In genomic region chr12:100527753-100528152, GRCm38 (mm10) we compare ENCODE assay signal across 1 mouse cellular context.
A peak's percentile ranks its signal among the peaks of the same experiment; 100 is the strongest.
TF ChIP-seq lines count a peak whose summit lies in the region.

No protein-coding gene starts in this region.

TF ChIP-seq in CH12.LX, 34 proteins besides CTCF, POLR2A, EP300 and RAD21 (continued from another document):
- TF ChIP-seq KAT2A (IDR thresholded peaks at IDR 0.05; ENCODE audit: insufficient replicate concordance, low read length) (no peak), GABPA (IDR thresholded peaks at IDR 0.05; ENCODE audit: insufficient replicate concordance, low read depth, low read length) (no peak), ZC3H11A (IDR thresholded peaks at IDR 0.05; ENCODE audit: low read depth, low read length) (no peak), USF1 (IDR thresholded peaks at IDR 0.05; ENCODE audit: low read depth, low read length) (no peak), MEF2A (IDR thresholded peaks at IDR 0.05; ENCODE audit: borderline replicate concordance, low read depth, low read length) (no peak), JUND (conservative IDR thresholded peaks at IDR 0.05; ENCODE audit: low read depth, low read length) (peak; percentile 60), SMC3 (IDR thresholded peaks at IDR 0.05; ENCODE audit: low read depth, low read length) (no peak), NELFE (IDR thresholded peaks at IDR 0.05; ENCODE audit: low read depth, low read length) (0 out of 2 replicates have a peak, but pooled peaks have one; percentile 35), HCFC1 (IDR thresholded peaks at IDR 0.05; ENCODE audit: low read depth, low read length) (no peak), ETS1 (conservative IDR thresholded peaks at IDR 0.05; ENCODE audit: low read depth, low read length) (no peak), ZNF384 (IDR thresholded peaks at IDR 0.05; ENCODE audit: low read depth, low read length) (no peak), TCF12 (IDR thresholded peaks at IDR 0.05; ENCODE audit: low read depth, low read length) (no peak), BHLHE40 (IDR thresholded peaks at IDR 0.05; ENCODE audit: low read depth, low read length) (no peak), NRF1 (IDR thresholded peaks at IDR 0.05; ENCODE audit: low read depth, low read length) (peak; percentile 21; the same call in 1 of the 2 replicates), MXI1 (IDR thresholded peaks at IDR 0.05; ENCODE audit: low read depth, low read length) (peak; percentile 31; the same call in 1 of the 2 replicates), E2F4 (IDR thresholded peaks at IDR 0.05; ENCODE audit: insufficient replicate concordance, low read depth, low read length) (no peak), CHD1 (IDR thresholded peaks at IDR 0.05; ENCODE audit: low read depth, low read length) (no peak), PAX5 (IDR thresholded peaks at IDR 0.05; ENCODE audit: low read length) (no peak), JUN (IDR thresholded peaks at IDR 0.05; ENCODE audit: insufficient read depth, low read depth, low read length) (peak; percentile 81), ELF1 (IDR thresholded peaks at IDR 0.05; ENCODE audit: low read depth, low read length) (no peak)
